Mouse (Mus musculus) lung, postnatal 0 days (tissue): ENCODE measurements around the gene Nr5a1. TPM values are rescaled to one million over a fixed set of nuclear protein-coding genes. Genes with fewer than 3 reads are reported as not detected.

Source experiments
- ATAC-seq: fragments of 200-750 bp; cut with Nextera tagmentation; 2 replicates; pipeline ENCODE4 v1.8.0; 2017; ENCODE audit warnings: moderate library complexity
- DNase-seq: peaks from one replicate; pipeline ENCODE4 v3.0.0-alpha.2; 2016; ENCODE audit warnings: low spot score
- H3K27ac ChIP-seq: fragments of 300-500 bp; sonication (generic); 2 replicates; pipeline ENCODE4 v1.5.1; 2014; ENCODE audit warnings: antibody characterized with exemption, mild to moderate bottlenecking, low read length, mixed read lengths
- H3K27me3 ChIP-seq: fragments of 300-500 bp; sonication (generic); replicated peaks from 2 replicates; pipeline ENCODE4 v1.6.1; 2014; ENCODE audit warnings: low read length, mixed read lengths; ENCODE audit not compliant: insufficient read depth
- H3K36me3 ChIP-seq: fragments of 300-500 bp; sonication (generic); 2 replicates; pipeline ENCODE4 v1.6.1; 2014; ENCODE audit warnings: low read length, mixed read lengths; ENCODE audit not compliant: insufficient read depth
- H3K4me1 ChIP-seq: fragments of 300-500 bp; sonication (generic); 2 replicates; pipeline ENCODE4 v1.6.1; 2014; ENCODE audit warnings: antibody characterized with exemption, low read depth, low read length, mixed read lengths; ENCODE audit not compliant: insufficient read depth
- H3K4me2 ChIP-seq: fragments of 300-500 bp; sonication (generic); replicated peaks from 2 replicates; pipeline ENCODE4 v1.6.1; 2014; ENCODE audit warnings: low read depth, mild to moderate bottlenecking, low read length, moderate library complexity, mixed read lengths
- H3K4me3 ChIP-seq: fragments of 300-500 bp; sonication (generic); 2 replicates; pipeline ENCODE4 v1.5.1; 2014; ENCODE audit warnings: low read depth, low read length
- H3K9ac ChIP-seq: fragments of 300-500 bp; sonication (generic); replicated peaks from 2 replicates; pipeline ENCODE4 v1.6.1; 2014; ENCODE audit warnings: low read depth, mild to moderate bottlenecking
- H3K9me3 ChIP-seq: fragments of 300-500 bp; sonication (generic); 2 replicates; pipeline ENCODE4 v1.6.1; 2016; ENCODE audit warnings: low read length, mixed read lengths
- CTCF ChIP-seq: IDR thresholded peaks from 2 replicates; pipeline ENCODE4 v1.5.1; 2016; ENCODE audit warnings: antibody characterized with exemption, mild to moderate bottlenecking
- EP300 ChIP-seq: IDR thresholded peaks from 2 replicates; pipeline ENCODE4 v1.6.1; 2016; ENCODE audit warnings: antibody characterized with exemption, mild to moderate bottlenecking, control low read depth
- WGBS: fragments of 180-500 bp; shearing (Covaris S2); extraction: QIAGEN DNeasy Blood & Tissue Kit; methylation state at CpG from one replicate; pipeline ENCODE4 v1.1.7; 2014; 5-methylcytosine and 5-hydroxymethylcytosine counted together
- polyA plus RNA-seq: library from polyadenylated mRNA; unstranded; fragments of >200 nt; fragmentation: Nextera tagmentation; extraction: Ambion mirVana; gene quantifications from 2 replicates; pipeline ENCODE4 v1.2.1, GENCODE M21; 2015

Nr5a1 gene
- polyA plus RNA-seq, 1 experiment from 2014 or later: 0.08 TPM

GRCm38 (mm10) chr2:38697128-38698120 lies 16.9 kb downstream of the Nr5a1 start:
- Histone ChIP-seq H3K27me3 (no peaks in the 10 kb centered on the region), H3K36me3 (no peaks in the 10 kb centered on the region), H3K4me2 (no peak overlapping the region), H3K4me3 (no peak overlapping the region), H3K4me1 (no peaks in the 10 kb centered on the region), H3K27ac (no peak overlapping the region), H3K9me3 (no peaks in the 10 kb centered on the region), H3K9ac (no peak overlapping the region)
- no peak for DNase-seq
- ATAC-seq: no peak
- 53% methylated on average over 27 of the region's 27 CpGs for WGBS
- TF ChIP-seq CTCF (no peak), EP300 (no peak)

- H3K27me3 ChIP-seq: no peaks in the 10 kb centered on the region
- H3K9ac ChIP-seq: no peak overlapping the region
- WGBS: 73% methylated on average over 9 of the region's 9 CpGs
- TF ChIP-seq EP300 (no peak), CTCF (no peak)
- no peaks in the 10 kb centered on the region for H3K4me1 ChIP-seq
- no peak for ATAC-seq
- no peak overlapping the region for H3K27ac ChIP-seq
- H3K4me3 ChIP-seq: no peak overlapping the region
- no peaks in the 10 kb centered on the region for H3K9me3 ChIP-seq
- no peak overlapping the region for H3K4me2 ChIP-seq
- no peak for DNase-seq
- no peaks in the 10 kb centered on the region for H3K36me3 ChIP-seq
Measured at GRCm38 (mm10) chr2:38695770-38696169, 18.6 kb downstream of the Nr5a1 start.

- 12% methylated on average over 8 of the region's 8 CpGs for WGBS
- no peak for ATAC-seq
- Histone ChIP-seq H3K9me3 (no peaks in the 10 kb centered on the region), H3K4me1 (no peaks in the 10 kb centered on the region), H3K9ac (no peak overlapping the region), H3K4me2 (no peak overlapping the region), H3K4me3 (no peak overlapping the region), H3K27me3 (no peaks in the 10 kb centered on the region), H3K36me3 (no peaks in the 10 kb centered on the region), H3K27ac (no peak overlapping the region)
- TF ChIP-seq CTCF (peak; percentile 70), EP300 (no peak)
- DNase-seq: peak; percentile 40
Measured at GRCm38 (mm10) chr2:38691542-38691941, 22.8 kb downstream of the Nr5a1 start.

GRCm38 (mm10) chr2:38689881-38690280 lies 24.5 kb downstream of the Nr5a1 start:
- Histone ChIP-seq H3K4me1 (no peaks in the 10 kb centered on the region), H3K4me2 (no peak overlapping the region), H3K4me3 (no peak overlapping the region), H3K27me3 (no peaks in the 10 kb centered on the region), H3K9me3 (no peaks in the 10 kb centered on the region), H3K27ac (no peak overlapping the region), H3K9ac (no peak overlapping the region), H3K36me3 (no peaks in the 10 kb centered on the region)
- WGBS: 70% methylated on average over 1 of the region's 1 CpGs
- TF ChIP-seq CTCF: no peak
- no peak for TF ChIP-seq EP300
- DNase-seq (no peak), ATAC-seq (no peak)

- WGBS: 6% methylated on average over 20 of the region's 29 CpGs
- TF ChIP-seq EP300: no peak
- peak; percentile 64 for TF ChIP-seq CTCF
- no peak overlapping the region for H3K27ac ChIP-seq
- no peak overlapping the region for H3K9ac ChIP-seq
- peak; percentile 51 for ATAC-seq
- 0 out of 2 replicates have a peak overlapping the region, but pooled peaks have one; percentile 8 for H3K4me3 ChIP-seq
- H3K27me3 ChIP-seq: no peaks in the 10 kb centered on the region
- H3K4me2 ChIP-seq: peak overlapping the region; percentile 48
- no peaks in the 10 kb centered on the region for H3K36me3 ChIP-seq
- no peaks in the 10 kb centered on the region for H3K9me3 ChIP-seq
- DNase-seq: peak; percentile 30
- no peaks in the 10 kb centered on the region for H3K4me1 ChIP-seq
Measured at GRCm38 (mm10) chr2:38688791-38689520, 25.4 kb downstream of the Nr5a1 start.

- no peak overlapping the region for H3K9ac ChIP-seq
- WGBS: 68% methylated on average over 3 of the region's 3 CpGs
- H3K27me3 ChIP-seq: no peaks in the 10 kb centered on the region
- H3K4me3 ChIP-seq: no peak overlapping the region
- DNase-seq (no peak), ATAC-seq (no peak)
- TF ChIP-seq CTCF (no peak), EP300 (no peak)
- H3K9me3 ChIP-seq: no peaks in the 10 kb centered on the region
- H3K4me2 ChIP-seq: no peak overlapping the region
- H3K36me3 ChIP-seq: no peaks in the 10 kb centered on the region
- H3K4me1 ChIP-seq: no peaks in the 10 kb centered on the region
- H3K27ac ChIP-seq: no peak overlapping the region
Measured at GRCm38 (mm10) chr2:38685746-38686145, 28.6 kb downstream of the Nr5a1 start.
